Mouse (Mus musculus) MEL (cell line): ENCODE data around the gene Tgm6. TPM values are rescaled to one million over a fixed set of nuclear protein-coding genes. Genes with fewer than 3 reads are reported as not detected.

Experiments
- DNase-seq: peaks from one replicate; pipeline ENCODE4 v3.0.0; 2011; ENCODE audit warnings: low read depth, low spot score
- H3K27ac ChIP-seq: 2 replicates; pipeline ENCODE4 v1.5.1; 2012; ENCODE audit warnings: low read depth, mild to moderate bottlenecking, control low read depth, low read length, moderate library complexity; ENCODE audit not compliant: control insufficient read depth
- H3K27me3 ChIP-seq, 2 experiments: fragments of 150-350 bp in 1 of 2; sonication (generic) in 1 of 2; 2 replicates each; pipeline ENCODE4 v1.6.1; 2012; ENCODE audit warnings: low read length in 2 of 2, mild to moderate bottlenecking in 2 of 2, improper control_type of control experiment in 1 of 2, moderate library complexity in 1 of 2; ENCODE audit not compliant: insufficient read depth in 2 of 2, control insufficient read depth in 1 of 2
- H3K36me3 ChIP-seq, 2 experiments: 2 replicates each; pipeline ENCODE4 v1.6.1; 2012 to 2014; ENCODE audit warnings: low read length in 2 of 2, improper control_type of control experiment in 1 of 2, inconsistent platforms in 1 of 2, mild to moderate bottlenecking in 1 of 2; ENCODE audit not compliant: insufficient read depth in 2 of 2, control insufficient read depth in 1 of 2
- H3K4me1 ChIP-seq, 2 experiments: fragments of 150-350 bp in 1 of 2; sonication (generic) in 1 of 2; 2 replicates each; pipeline ENCODE4 v1.6.1; 2012; ENCODE audit warnings: low read length in 2 of 2, improper control_type of control experiment in 1 of 2, mild to moderate bottlenecking in 1 of 2; ENCODE audit not compliant: insufficient read depth in 2 of 2, control insufficient read depth in 1 of 2
- H3K4me3 ChIP-seq, 2 experiments: fragments of 150-350 bp in 1 of 2; sonication (generic) in 1 of 2; 2 replicates each; pipeline ENCODE4 v1.5.1; 2012; ENCODE audit warnings: low read depth in 2 of 2, low read length in 2 of 2, mild to moderate bottlenecking in 2 of 2, moderate library complexity in 2 of 2, control low read depth in 1 of 2, improper control_type of control experiment in 1 of 2; ENCODE audit not compliant: control insufficient read depth in 1 of 2, insufficient read depth in 1 of 2
- H3K79me2 ChIP-seq: 2 replicates; pipeline ENCODE4 v1.6.1; 2012; ENCODE audit warnings: mild to moderate bottlenecking, low read length, moderate library complexity; ENCODE audit not compliant: control insufficient read depth, poor library complexity, insufficient read depth
- H3K9ac ChIP-seq: 2 replicates; pipeline ENCODE4 v1.6.1; 2012; ENCODE audit warnings: low read depth, mild to moderate bottlenecking, control low read depth, low read length, moderate library complexity; ENCODE audit not compliant: control insufficient read depth, poor library complexity, severe bottlenecking
- H3K9me3 ChIP-seq: fragments of 150-350 bp; sonication (generic); replicated peaks from 2 replicates; pipeline ENCODE4 v1.6.1; 2012; ENCODE audit warnings: mild to moderate bottlenecking, low read length, improper control_type of control experiment, moderate library complexity; ENCODE audit not compliant: insufficient read depth
- BHLHE40 ChIP-seq: IDR thresholded peaks from 2 replicates; pipeline ENCODE4 v1.6.1; 2012; ENCODE audit warnings: low read depth, mild to moderate bottlenecking, inconsistent platforms, low read length, improper control_type of control experiment, borderline replicate concordance
- ELF1 ChIP-seq: IDR thresholded peaks from 2 replicates; pipeline ENCODE4 v1.6.1; 2014; ENCODE audit warnings: low read depth, mild to moderate bottlenecking, inconsistent platforms, low read length, improper control_type of control experiment, moderate library complexity
- EP300 ChIP-seq, 2 experiments: IDR thresholded peaks; 2 replicates each; pipeline ENCODE4 v1.6.1; 2011; ENCODE audit warnings: improper control_type of control experiment in 2 of 2, low read length in 2 of 2, low read depth in 1 of 2, mild to moderate bottlenecking in 1 of 2
- GATA1 ChIP-seq: IDR thresholded peaks from 2 replicates; pipeline ENCODE4 v1.6.1; 2011; ENCODE audit warnings: low read depth, low read length, improper control_type of control experiment
- JUND ChIP-seq: IDR thresholded peaks from 2 replicates; pipeline ENCODE4 v1.6.1; 2011; ENCODE audit warnings: low read depth, mild to moderate bottlenecking, improper control_type of control experiment, low read length
- KAT2A ChIP-seq: conservative IDR thresholded peaks from 2 replicates; pipeline ENCODE4 v1.6.1; 2012; ENCODE audit warnings: low read depth, low read length, improper control_type of control experiment, inconsistent platforms
- MAX ChIP-seq: IDR thresholded peaks from 2 replicates; pipeline ENCODE4 v1.6.1; 2011; ENCODE audit warnings: low read length, improper control_type of control experiment
- MAZ ChIP-seq: IDR thresholded peaks from 2 replicates; pipeline ENCODE4 v1.6.1; 2012; ENCODE audit warnings: low read depth, mild to moderate bottlenecking, inconsistent platforms, low read length, improper control_type of control experiment
- MXI1 ChIP-seq: IDR thresholded peaks from 2 replicates; pipeline ENCODE4 v1.6.1; 2011; ENCODE audit warnings: mild to moderate bottlenecking, low read depth, low read length, improper control_type of control experiment
- NELFE ChIP-seq: IDR thresholded peaks from 2 replicates; pipeline ENCODE4 v1.6.1; 2011; ENCODE audit warnings: low read depth, low read length, improper control_type of control experiment
- POLR2A ChIP-seq, 2 experiments: IDR thresholded peaks; 2 replicates each; pipeline ENCODE4 v1.6.1; 2011 to 2012; ENCODE audit warnings: low read length in 2 of 2, mild to moderate bottlenecking in 2 of 2, control low read depth in 1 of 2, improper control_type of control experiment in 1 of 2, low read depth in 1 of 2, moderate library complexity in 1 of 2; ENCODE audit not compliant: control insufficient read depth in 1 of 2, insufficient read depth in 1 of 2, poor library complexity in 1 of 2
- UBTF ChIP-seq: IDR thresholded peaks from 2 replicates; pipeline ENCODE4 v1.6.1; 2012; ENCODE audit warnings: low read depth, mild to moderate bottlenecking, inconsistent platforms, low read length, improper control_type of control experiment, moderate library complexity, borderline replicate concordance; ENCODE audit not compliant: insufficient read depth
- ZKSCAN1 ChIP-seq: IDR thresholded peaks from 2 replicates; pipeline ENCODE4 v1.6.1; 2012; ENCODE audit warnings: low read depth, mild to moderate bottlenecking, inconsistent platforms, low read length, improper control_type of control experiment, moderate library complexity
- ZNF384 ChIP-seq: IDR thresholded peaks from 2 replicates; pipeline ENCODE4 v1.6.1; 2012; ENCODE audit warnings: low read depth, mild to moderate bottlenecking, inconsistent platforms, low read length, improper control_type of control experiment
- polyA plus RNA-seq, 2 experiments: library from polyadenylated mRNA; stranded (reverse) in 1 of 2; unstranded in 1 of 2; fragments of >175 nt in 1 of 2; fragments of >200 nt in 1 of 2; gene quantifications; 2 replicates each; pipeline versions ENCODE4 v1.2.1 to v1.2.4; 2012; ENCODE audit warnings: low replicate concordance in 2 of 2, low read depth in 1 of 2; ENCODE audit not compliant: insufficient read length in 2 of 2, insufficient read depth in 1 of 2, missing spikeins in 1 of 2
- total RNA-seq: library from RNA; depleted of rRNA; stranded (reverse); fragments of 300-350 nt; gene quantifications from 2 replicates; pipeline ENCODE4 v1.2.3, GENCODE M21; 2012; rRNA removed

Tgm6 gene
- total and polyA plus RNA-seq, 3 experiments, result not detected

GRCm38 (mm10) chr2:130194894-130195293 is 82.7 kb downstream of the Tgm6 start, which contains the start of gene Tmc2:
Gene Tmc2 (plus strand): TSS chr2:130195194.
- H3K27ac ChIP-seq, result no peak within 1 kb of the TSS
- H3K4me3 ChIP-seq, result no peak within 1 kb of the TSS
- H3K79me2 ChIP-seq, result no peaks in the 10 kb centered on the region
- TF ChIP-seq MAX (no peak), BHLHE40 (no peak), GATA1 (no peak), ELF1 (no peak), ZKSCAN1 (no peak), KAT2A (no peak), MAZ (no peak), JUND (no peak), POLR2A (IDR thresholded peaks at IDR 0.05; ENCODE audit: control insufficient read depth in 1 of 2, insufficient read depth in 1 of 2, low read depth in 1 of 2, low read length in 2 of 2, poor library complexity in 1 of 2) (no peak), MXI1 (no peak)
- peaks cover 2 to 7% of the 10 kb centered on the region in 2 experiments; a peak in 2 of 4 replicates for H3K27me3 ChIP-seq
- DNase-seq, result no peak
- no peak within 1 kb of the TSS for H3K9ac ChIP-seq
- H3K4me1 ChIP-seq, result no peaks in the 10 kb centered on the region
- H3K36me3 ChIP-seq, result no peaks in the 10 kb centered on the region
- no peaks in the 10 kb centered on the region for H3K9me3 ChIP-seq

GRCm38 (mm10) chr2:130200961-130201360 is 88.7 kb downstream of the Tgm6 start:
- H3K36me3 ChIP-seq, result no peaks in the 10 kb centered on the region
- H3K4me3 ChIP-seq, result no peak overlapping the region
- H3K9me3 ChIP-seq, result no peaks in the 10 kb centered on the region
- no peaks in the 10 kb centered on the region for H3K4me1 ChIP-seq
- no peak for TF ChIP-seq UBTF
- no peak for TF ChIP-seq NELFE
- TF ChIP-seq ZNF384, result no peak
- TF ChIP-seq POLR2A (IDR thresholded peaks at IDR 0.05; ENCODE audit: control insufficient read depth in 1 of 2, insufficient read depth in 1 of 2, low read depth in 1 of 2, low read length in 2 of 2, poor library complexity in 1 of 2), result no peak
- no peak for TF ChIP-seq EP300 (IDR thresholded peaks at IDR 0.05; ENCODE audit: low read depth in 1 of 2, low read length in 2 of 2)
- TF ChIP-seq, all 39 proteins: peak for 0
- H3K27me3 ChIP-seq, result peaks cover 7 to 15% of the 10 kb centered on the region in 2 experiments; a peak in 3 of 4 replicates
- no peak for DNase-seq
- no peak overlapping the region for H3K9ac ChIP-seq
- H3K79me2 ChIP-seq, result no peaks in the 10 kb centered on the region
- H3K27ac ChIP-seq, result no peak overlapping the region

Other genes starting within 250 kb of the Tgm6 start
- not detected in 2 replicates for gene Tgm3, start 100.1 kb upstream of the Tgm6 start, total RNA-seq
- gene Tgm3, start 100.1 kb upstream of the Tgm6 start, polyA plus RNA-seq, result not detected
- gene Snrpb, start 67.0 kb downstream of the Tgm6 start, total RNA-seq, result 738 and 810 TPM in 2 replicates
- gene Snrpb, start 67.0 kb downstream of the Tgm6 start, polyA plus RNA-seq, result 1,000 to 10,000 TPM in 1 of 2 experiments, 100 to 1,000 TPM in 1; 590 to 1,572 TPM
- not detected in 2 replicates for gene Tmc2, start 82.8 kb downstream of the Tgm6 start, total RNA-seq
- gene Tmc2, start 82.8 kb downstream of the Tgm6 start, polyA plus RNA-seq, result not detected
- 425 and 556 TPM in 2 replicates for gene Nop56, start 162.0 kb downstream of the Tgm6 start, total RNA-seq
- gene Nop56, start 162.0 kb downstream of the Tgm6 start, polyA plus RNA-seq, result 1,000 to 10,000 TPM in 1 of 2 experiments, 100 to 1,000 TPM in 1; 594 to 1,867 TPM
- 205 and 210 TPM in 2 replicates for gene Idh3b, start 172.1 kb downstream of the Tgm6 start, total RNA-seq
- gene Idh3b, start 172.1 kb downstream of the Tgm6 start, polyA plus RNA-seq, result 1,000 to 10,000 TPM in 1 of 2 experiments, 100 to 1,000 TPM in 1; 551 to 1,030 TPM
- 0.12 and 0.13 TPM in 2 replicates for gene Ebf4, start 182.8 kb downstream of the Tgm6 start, total RNA-seq
- under 1 TPM in 1 of 2 experiments, not detected in 1; 0.72 TPM for gene Ebf4, start 182.8 kb downstream of the Tgm6 start, polyA plus RNA-seq